26 mouse cellular contexts compared by ENCODE assay signal in genomic region chr2:101084648-101085047, GRCm38 (mm10).
"Had no signal": no experiment of that assay in that cellular context is flagged by ENCODE, and none has a peak within 500 bp of the region (broad histone marks: within the 10 kb centered on the region; RNA-seq: fewer than 3 reads in every experiment).

No protein-coding gene starts in this region.

- DNase-seq: cerebellum, adult 8-10 months; cerebellum, adult 9-10 months; cerebellum, adult 9-11 months; cerebellum, postnatal 25 days; cerebellum, postnatal 36 days; gastrocnemius, adult 2 months; gastrocnemius, postnatal 10 days; gastrocnemius, postnatal 14 days; gastrocnemius, postnatal 25 days; gastrocnemius, postnatal 36 days; heart, adult 11 months; heart, adult 18-20 months; heart, adult 2 months had no signal

- H3K4me3 ChIP-seq: embryonic facial prominence, embryonic 10.5 days; embryonic facial prominence, embryonic 12.5 days; embryonic facial prominence, embryonic 13.5 days; embryonic facial prominence, embryonic 15.5 days; erythroblast, embryonic 14.5 days; forebrain, embryonic 10.5 days; forebrain, embryonic 12.5 days; forebrain, embryonic 13.5 days; forebrain, embryonic 15.5 days; gastrocnemius, adult 2 months; heart, adult 2 months; heart, embryonic 10.5 days had no signal

- H3K27me3 ChIP-seq: embryonic facial prominence, embryonic 12.5 days; embryonic facial prominence, embryonic 13.5 days; embryonic facial prominence, embryonic 15.5 days; forebrain, embryonic 12.5 days; forebrain, embryonic 13.5 days; forebrain, embryonic 15.5 days had no signal

- H3K4me1 ChIP-seq: embryonic facial prominence, embryonic 10.5 days; embryonic facial prominence, embryonic 12.5 days; embryonic facial prominence, embryonic 13.5 days; embryonic facial prominence, embryonic 15.5 days; forebrain, embryonic 10.5 days; forebrain, embryonic 12.5 days; forebrain, embryonic 13.5 days; forebrain, embryonic 15.5 days; heart, embryonic 10.5 days had no signal

- H3K9me3 ChIP-seq: embryonic facial prominence, embryonic 10.5 days; embryonic facial prominence, embryonic 12.5 days; embryonic facial prominence, embryonic 13.5 days; embryonic facial prominence, embryonic 15.5 days; forebrain, embryonic 10.5 days; forebrain, embryonic 12.5 days; forebrain, embryonic 13.5 days; forebrain, embryonic 15.5 days; heart, embryonic 10.5 days had no signal

- ATAC-seq: forebrain, embryonic 13.5 days; forebrain, embryonic 14.5 days; forebrain, embryonic 15.5 days; forebrain, embryonic 16.5 days had no signal

- H3K4me2 ChIP-seq: embryonic facial prominence, embryonic 12.5 days; embryonic facial prominence, embryonic 13.5 days; embryonic facial prominence, embryonic 15.5 days; forebrain, embryonic 12.5 days; forebrain, embryonic 13.5 days; forebrain, embryonic 15.5 days had no signal

- H3K36me3 ChIP-seq: embryonic facial prominence, embryonic 10.5 days; embryonic facial prominence, embryonic 12.5 days; embryonic facial prominence, embryonic 13.5 days; embryonic facial prominence, embryonic 15.5 days; forebrain, embryonic 10.5 days; forebrain, embryonic 12.5 days; forebrain, embryonic 15.5 days; heart, embryonic 10.5 days had no signal

- H3K27ac ChIP-seq: embryonic facial prominence, embryonic 10.5 days; embryonic facial prominence, embryonic 12.5 days; embryonic facial prominence, embryonic 13.5 days; embryonic facial prominence, embryonic 15.5 days; forebrain, embryonic 10.5 days; forebrain, embryonic 12.5 days; forebrain, embryonic 13.5 days; forebrain, embryonic 15.5 days; gastrocnemius, adult 2 months; heart, adult 2 months; heart, embryonic 10.5 days had no signal

- H3K9ac ChIP-seq: embryonic facial prominence, embryonic 12.5 days; embryonic facial prominence, embryonic 13.5 days; embryonic facial prominence, embryonic 15.5 days; forebrain, embryonic 12.5 days; forebrain, embryonic 13.5 days; forebrain, embryonic 15.5 days; forebrain, postnatal 0 days had no signal
